Mouse (Mus musculus) liver, adult 2 months (tissue): ENCODE measurements at regions not wholly inside any gene's neighbourhood (a gene's known extent, or its start where the extent isn't known, plus 50 kb on each side); places are given as distances from the start of the nearest gene placed in this dataset.
A peak's percentile ranks its signal among the peaks of the same experiment; 100 is the strongest.

Experiments
- DNase-seq: peaks from one replicate; pipeline ENCODE4 v3.0.0-alpha.2; 2011; ENCODE audit warnings: low read depth, low spot score; ENCODE audit errors: extremely low read depth
- H3K27ac ChIP-seq: fragments of 200-500 bp; replicated peaks from 2 replicates; pipeline ENCODE4 v1.5.1; 2012; ENCODE audit warnings: low read depth, mild to moderate bottlenecking, control low read depth, inconsistent platforms, low read length; ENCODE audit not compliant: insufficient read depth
- H3K27me3 ChIP-seq: fragments of 200-500 bp; 2 replicates; pipeline ENCODE4 v1.6.1; 2012; ENCODE audit warnings: mild to moderate bottlenecking, moderate library complexity, low read length, inconsistent platforms; ENCODE audit not compliant: control insufficient read depth, insufficient read depth
- H3K36me3 ChIP-seq: fragments of 200-500 bp; 2 replicates; pipeline ENCODE4 v1.6.1; 2012; ENCODE audit warnings: low read length, inconsistent platforms; ENCODE audit not compliant: control insufficient read depth, insufficient read depth
- H3K4me1 ChIP-seq: fragments of 200-500 bp; 2 replicates; pipeline ENCODE4 v1.6.1; 2011; ENCODE audit warnings: low read length; ENCODE audit not compliant: control insufficient read depth, insufficient read depth
- H3K4me3 ChIP-seq: fragments of 200-500 bp; 2 replicates; pipeline ENCODE4 v1.5.1; 2011; ENCODE audit warnings: low read depth, mild to moderate bottlenecking, control low read depth, low read length, moderate library complexity; ENCODE audit not compliant: insufficient read depth
- H3K79me2 ChIP-seq: fragments of 200-500 bp; 2 replicates; pipeline ENCODE4 v1.6.1; 2012; ENCODE audit warnings: inconsistent platforms, mild to moderate bottlenecking, low read length, moderate library complexity; ENCODE audit not compliant: control insufficient read depth, insufficient read depth
- H3K9ac ChIP-seq: fragments of 200-500 bp; 2 replicates; pipeline ENCODE4 v1.6.1; 2012; ENCODE audit warnings: low read depth, mild to moderate bottlenecking, control low read depth, inconsistent platforms, low read length
- CTCF ChIP-seq: fragments of 200-500 bp; IDR thresholded peaks from 2 replicates; pipeline ENCODE4 v1.5.1; 2011; ENCODE audit warnings: low read depth, low read length, control low read depth
- POLR2A ChIP-seq: fragments of 200-500 bp; IDR thresholded peaks from 2 replicates; pipeline ENCODE4 v1.6.1; 2011; ENCODE audit warnings: low read length, control low read depth; ENCODE audit not compliant: insufficient read depth; ENCODE audit errors: extremely low read depth
- WGBS: fragments of 180-500 bp; shearing (Covaris S2); methylation state at CpG from one replicate; pipeline ENCODE4 v1.1.7; 2018; 5-methylcytosine and 5-hydroxymethylcytosine counted together

DNA sequence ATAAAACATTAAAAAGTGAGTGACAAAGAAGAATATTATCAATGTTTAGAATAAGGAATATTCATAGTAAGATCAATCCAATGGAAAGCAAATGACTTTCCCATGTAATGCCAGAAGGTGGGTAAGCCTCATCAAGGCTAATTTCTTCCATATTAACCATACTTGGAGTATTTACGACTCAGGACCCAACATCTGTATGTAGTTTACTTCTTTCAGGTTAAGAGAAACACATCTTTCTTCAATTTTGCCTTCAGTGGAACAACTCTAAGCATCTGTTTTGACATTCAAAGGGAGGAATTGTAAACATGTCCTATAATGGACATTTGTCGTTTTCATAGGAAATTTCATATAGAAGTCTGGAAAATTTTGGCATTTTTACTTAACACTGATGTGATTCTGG, 1047.8 kb upstream of the Gm7489 start:
- WGBS = 92% methylated on average over 2 of the region's 2 CpGs
- TF ChIP-seq CTCF (no peak), POLR2A (no peak)
- Histone ChIP-seq H3K36me3 (no peaks in the 10 kb centered on the region), H3K9ac (no peak overlapping the region), H3K79me2 (no peaks in the 10 kb centered on the region), H3K4me3 (no peak overlapping the region), H3K27ac (no peak overlapping the region), H3K4me1 (no peaks in the 10 kb centered on the region), H3K27me3 (no peaks in the 10 kb centered on the region)
- DNase-seq = no peak

DNA sequence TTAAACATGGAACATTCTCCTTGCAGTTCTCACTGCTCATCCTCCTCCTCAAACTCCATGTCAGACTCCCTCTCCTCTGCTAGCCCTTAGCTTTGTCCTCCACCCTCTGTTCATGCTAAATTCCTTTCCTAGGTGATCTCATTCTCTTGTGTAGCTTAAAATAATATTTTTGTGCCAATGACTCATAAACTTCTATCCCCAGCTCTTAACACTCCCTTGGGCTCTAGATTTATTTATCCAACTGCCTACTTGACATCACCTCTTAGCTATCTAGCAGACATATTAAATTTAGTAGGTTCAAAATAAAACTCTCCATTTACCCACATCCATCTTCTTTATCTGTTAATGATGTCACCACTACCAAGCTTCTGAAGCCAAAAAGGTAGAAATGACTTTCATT, 1036.6 kb upstream of the Gm7489 start:
- Histone ChIP-seq H3K9ac (no peak overlapping the region), H3K4me1 (no peaks in the 10 kb centered on the region), H3K27me3 (no peaks in the 10 kb centered on the region), H3K4me3 (no peak overlapping the region), H3K27ac (no peak overlapping the region), H3K36me3 (no peaks in the 10 kb centered on the region), H3K79me2 (no peaks in the 10 kb centered on the region)
- DNase-seq = no peak
- no peak for TF ChIP-seq POLR2A

GRCm38 (mm10) chr15:52858682-52859081, 1026.0 kb upstream of the Gm7489 start:
- H3K36me3 ChIP-seq = no peaks in the 10 kb centered on the region
- TF ChIP-seq POLR2A = no peak
- TF ChIP-seq CTCF = no peak
- WGBS = 71% methylated on average over 4 of the region's 4 CpGs
- no peaks in the 10 kb centered on the region for H3K4me1 ChIP-seq
- no peak for DNase-seq
- H3K9ac ChIP-seq = no peak overlapping the region
- H3K4me3 ChIP-seq = no peak overlapping the region
- H3K79me2 ChIP-seq = no peaks in the 10 kb centered on the region
- no peaks in the 10 kb centered on the region for H3K27me3 ChIP-seq
- no peak overlapping the region for H3K27ac ChIP-seq

DNA sequence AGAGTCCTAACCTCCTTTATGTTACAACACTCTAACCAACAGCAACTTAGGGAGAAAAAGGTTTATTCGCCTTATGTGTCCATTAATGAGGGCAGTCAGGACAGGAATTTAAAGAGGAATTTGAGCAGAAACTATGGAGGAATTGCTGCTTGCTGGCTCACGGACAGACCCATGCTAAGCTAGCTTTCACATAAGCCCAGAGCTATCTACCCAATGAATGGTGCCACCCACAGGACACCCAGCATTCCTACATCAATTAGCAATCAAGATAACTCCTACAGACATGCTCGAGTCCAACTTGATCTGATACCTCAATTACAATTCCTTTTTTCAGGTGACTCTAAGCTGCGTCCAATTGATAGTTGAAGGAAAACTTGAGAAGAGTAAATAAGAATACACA, 1021.2 kb upstream of the Gm7489 start:
- DNase-seq = no peak
- WGBS = 76% methylated on average over 4 of the region's 4 CpGs
- TF ChIP-seq CTCF (no peak), POLR2A (no peak)

DNA sequence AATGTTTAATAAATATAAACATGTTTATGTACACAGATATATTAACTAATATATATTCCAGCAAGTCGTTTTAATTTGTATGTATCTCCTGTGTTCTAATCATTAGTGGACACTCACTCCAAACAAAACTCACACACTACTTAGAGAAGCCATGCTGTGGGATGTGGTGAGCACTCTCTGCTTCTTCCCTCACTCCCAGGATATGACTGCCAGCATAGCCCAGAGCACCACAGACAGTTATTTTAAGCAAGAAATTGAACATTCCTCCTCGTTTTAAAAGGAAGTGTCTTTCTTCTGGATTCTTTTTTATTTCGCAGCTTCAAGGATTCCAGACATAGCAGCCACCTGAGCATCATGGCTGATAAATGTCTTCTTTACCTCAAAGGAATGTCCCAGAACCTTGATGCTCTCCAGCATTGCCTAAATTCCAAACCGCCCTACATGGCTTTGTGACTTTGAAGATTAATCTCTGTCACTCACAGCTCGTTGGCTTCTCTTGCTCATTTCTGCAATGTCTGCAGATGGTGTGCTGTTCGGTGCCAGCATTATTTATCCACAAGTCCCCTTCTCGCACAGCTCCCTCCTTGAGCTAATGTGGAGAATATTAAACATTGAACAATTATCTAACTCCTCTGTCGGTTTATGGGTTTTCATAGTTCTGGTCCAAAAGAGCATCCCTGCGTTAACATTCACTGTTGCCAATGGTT, 992.3 kb upstream of the Gm7489 start:
- WGBS = 78% methylated on average over 9 of the region's 9 CpGs
- Histone ChIP-seq H3K4me3 (no peak overlapping the region), H3K79me2 (no peaks in the 10 kb centered on the region), H3K9ac (no peak overlapping the region), H3K4me1 (no peaks in the 10 kb centered on the region), H3K27ac (no peak overlapping the region), H3K27me3 (no peaks in the 10 kb centered on the region), H3K36me3 (no peaks in the 10 kb centered on the region)
- TF ChIP-seq CTCF (no peak), POLR2A (no peak)
- no peak for DNase-seq

More for the DNA sequence above, 1021.2 kb upstream of the Gm7489 start:
- no peak overlapping the region for H3K9ac ChIP-seq
- H3K27ac ChIP-seq = no peak overlapping the region
- no peaks in the 10 kb centered on the region for H3K4me1 ChIP-seq
- no peaks in the 10 kb centered on the region for H3K79me2 ChIP-seq
- no peak overlapping the region for H3K4me3 ChIP-seq
- no peaks in the 10 kb centered on the region for H3K27me3 ChIP-seq
- no peaks in the 10 kb centered on the region for H3K36me3 ChIP-seq

GRCm38 (mm10) chr15:52898107-52898506, 986.6 kb upstream of the Gm7489 start:
- Histone ChIP-seq H3K4me3 (no peak overlapping the region), H3K36me3 (no peaks in the 10 kb centered on the region), H3K27me3 (no peaks in the 10 kb centered on the region), H3K27ac (no peak overlapping the region), H3K9ac (no peak overlapping the region), H3K79me2 (no peaks in the 10 kb centered on the region), H3K4me1 (no peaks in the 10 kb centered on the region)
- peak; percentile 30 for DNase-seq
- 16% methylated on average over 1 of the region's 1 CpGs for WGBS
- TF ChIP-seq POLR2A (no peak), CTCF (no peak)
